Mouse (Mus musculus) MEL (cell line): ENCODE data around the gene Ddx46. TPM values are rescaled to one million over a fixed set of nuclear protein-coding genes. Genes with fewer than 3 reads are reported as not detected.
A peak's percentile ranks its signal among the peaks of the same experiment; 100 is the strongest.

Experiments
- DNase-seq: peaks from one replicate; pipeline ENCODE4 v3.0.0; 2011; ENCODE audit warnings: low read depth, low spot score
- H3K27ac ChIP-seq: 2 replicates; pipeline ENCODE4 v1.5.1; 2012; ENCODE audit warnings: low read depth, mild to moderate bottlenecking, control low read depth, low read length, moderate library complexity; ENCODE audit not compliant: control insufficient read depth
- H3K27me3 ChIP-seq, 2 experiments: fragments of 150-350 bp in 1 of 2; sonication (generic) in 1 of 2; 2 replicates each; pipeline ENCODE4 v1.6.1; 2012; ENCODE audit warnings: low read length in 2 of 2, mild to moderate bottlenecking in 2 of 2, improper control_type of control experiment in 1 of 2, moderate library complexity in 1 of 2; ENCODE audit not compliant: insufficient read depth in 2 of 2, control insufficient read depth in 1 of 2
- H3K36me3 ChIP-seq, 2 experiments: 2 replicates each; pipeline ENCODE4 v1.6.1; 2012 to 2014; ENCODE audit warnings: low read length in 2 of 2, improper control_type of control experiment in 1 of 2, inconsistent platforms in 1 of 2, mild to moderate bottlenecking in 1 of 2; ENCODE audit not compliant: insufficient read depth in 2 of 2, control insufficient read depth in 1 of 2
- H3K4me1 ChIP-seq, 2 experiments: fragments of 150-350 bp in 1 of 2; sonication (generic) in 1 of 2; 2 replicates each; pipeline ENCODE4 v1.6.1; 2012; ENCODE audit warnings: low read length in 2 of 2, improper control_type of control experiment in 1 of 2, mild to moderate bottlenecking in 1 of 2; ENCODE audit not compliant: insufficient read depth in 2 of 2, control insufficient read depth in 1 of 2
- H3K4me3 ChIP-seq, 2 experiments: fragments of 150-350 bp in 1 of 2; sonication (generic) in 1 of 2; 2 replicates each; pipeline ENCODE4 v1.5.1; 2012; ENCODE audit warnings: low read depth in 2 of 2, low read length in 2 of 2, mild to moderate bottlenecking in 2 of 2, moderate library complexity in 2 of 2, control low read depth in 1 of 2, improper control_type of control experiment in 1 of 2; ENCODE audit not compliant: control insufficient read depth in 1 of 2, insufficient read depth in 1 of 2
- H3K79me2 ChIP-seq: 2 replicates; pipeline ENCODE4 v1.6.1; 2012; ENCODE audit warnings: mild to moderate bottlenecking, low read length, moderate library complexity; ENCODE audit not compliant: control insufficient read depth, poor library complexity, insufficient read depth
- H3K9ac ChIP-seq: 2 replicates; pipeline ENCODE4 v1.6.1; 2012; ENCODE audit warnings: low read depth, mild to moderate bottlenecking, control low read depth, low read length, moderate library complexity; ENCODE audit not compliant: control insufficient read depth, poor library complexity, severe bottlenecking
- H3K9me3 ChIP-seq: fragments of 150-350 bp; sonication (generic); replicated peaks from 2 replicates; pipeline ENCODE4 v1.6.1; 2012; ENCODE audit warnings: mild to moderate bottlenecking, low read length, improper control_type of control experiment, moderate library complexity; ENCODE audit not compliant: insufficient read depth
- BHLHE40 ChIP-seq: IDR thresholded peaks from 2 replicates; pipeline ENCODE4 v1.6.1; 2012; ENCODE audit warnings: low read depth, mild to moderate bottlenecking, inconsistent platforms, low read length, improper control_type of control experiment, borderline replicate concordance
- CTCF ChIP-seq, 3 experiments: IDR thresholded peaks in 2 of 3; conservative IDR thresholded peaks in 1 of 3; 2 replicates each; pipeline ENCODE4 v1.5.1; 2011 to 2012; ENCODE audit warnings: low read length in 3 of 3, low read depth in 2 of 3, mild to moderate bottlenecking in 2 of 3, improper control_type of control experiment in 1 of 3, inconsistent platforms in 1 of 3, mixed read lengths in 1 of 3, moderate library complexity in 1 of 3; ENCODE audit not compliant: control insufficient read depth in 1 of 3, insufficient read depth in 1 of 3, poor library complexity in 1 of 3, severe bottlenecking in 1 of 3
- E2F4 ChIP-seq: IDR thresholded peaks from 2 replicates; pipeline ENCODE4 v1.6.1; 2011; ENCODE audit warnings: low read depth, low read length, improper control_type of control experiment, borderline replicate concordance
- ETS1 ChIP-seq: IDR thresholded peaks from 2 replicates; pipeline ENCODE4 v1.6.1; 2012; ENCODE audit warnings: low read depth, mild to moderate bottlenecking, inconsistent platforms, low read length, improper control_type of control experiment, moderate library complexity
- HCFC1 ChIP-seq: IDR thresholded peaks from 2 replicates; pipeline ENCODE4 v1.6.1; 2012; ENCODE audit warnings: low read depth, mild to moderate bottlenecking, inconsistent platforms, low read length, improper control_type of control experiment, moderate library complexity
- KAT2A ChIP-seq: conservative IDR thresholded peaks from 2 replicates; pipeline ENCODE4 v1.6.1; 2012; ENCODE audit warnings: low read depth, low read length, improper control_type of control experiment, inconsistent platforms
- MAFK ChIP-seq: IDR thresholded peaks from 2 replicates; pipeline ENCODE4 v1.6.1; 2011; ENCODE audit warnings: low read depth, mild to moderate bottlenecking, low read length, improper control_type of control experiment, borderline replicate concordance
- MAZ ChIP-seq: IDR thresholded peaks from 2 replicates; pipeline ENCODE4 v1.6.1; 2012; ENCODE audit warnings: low read depth, mild to moderate bottlenecking, inconsistent platforms, low read length, improper control_type of control experiment
- MXI1 ChIP-seq: IDR thresholded peaks from 2 replicates; pipeline ENCODE4 v1.6.1; 2011; ENCODE audit warnings: mild to moderate bottlenecking, low read depth, low read length, improper control_type of control experiment
- NRF1 ChIP-seq: IDR thresholded peaks from 2 replicates; pipeline ENCODE4 v1.6.1; 2014; ENCODE audit warnings: low read depth, mild to moderate bottlenecking, inconsistent platforms, low read length, improper control_type of control experiment, moderate library complexity; ENCODE audit not compliant: poor library complexity, insufficient read depth, severe bottlenecking
- RAD21 ChIP-seq: IDR thresholded peaks from 2 replicates; pipeline ENCODE4 v1.6.1; 2011; ENCODE audit warnings: mild to moderate bottlenecking, low read depth, low read length, improper control_type of control experiment
- SIN3A ChIP-seq: IDR thresholded peaks from 2 replicates; pipeline ENCODE4 v1.6.1; 2012; ENCODE audit warnings: low read length, improper control_type of control experiment, inconsistent platforms
- SMC3 ChIP-seq: IDR thresholded peaks from 2 replicates; pipeline ENCODE4 v1.6.1; 2011; ENCODE audit warnings: low read depth, low read length, improper control_type of control experiment
- TAL1 ChIP-seq: IDR thresholded peaks from 2 replicates; pipeline ENCODE4 v1.6.1; 2012; ENCODE audit warnings: mild to moderate bottlenecking, inconsistent platforms, low read length, moderate library complexity, mixed read lengths
- TCF12 ChIP-seq: IDR thresholded peaks from 2 replicates; pipeline ENCODE4 v1.6.1; 2014; ENCODE audit warnings: low read depth, mild to moderate bottlenecking, inconsistent platforms, low read length, improper control_type of control experiment, moderate library complexity
- UBTF ChIP-seq: IDR thresholded peaks from 2 replicates; pipeline ENCODE4 v1.6.1; 2012; ENCODE audit warnings: low read depth, mild to moderate bottlenecking, inconsistent platforms, low read length, improper control_type of control experiment, moderate library complexity, borderline replicate concordance; ENCODE audit not compliant: insufficient read depth
- USF1 ChIP-seq: IDR thresholded peaks from 2 replicates; pipeline ENCODE4 v1.6.1; 2014; ENCODE audit warnings: low read depth, mild to moderate bottlenecking, inconsistent platforms, low read length, improper control_type of control experiment, moderate library complexity
- ZKSCAN1 ChIP-seq: IDR thresholded peaks from 2 replicates; pipeline ENCODE4 v1.6.1; 2012; ENCODE audit warnings: low read depth, mild to moderate bottlenecking, inconsistent platforms, low read length, improper control_type of control experiment, moderate library complexity
- ZNF384 ChIP-seq: IDR thresholded peaks from 2 replicates; pipeline ENCODE4 v1.6.1; 2012; ENCODE audit warnings: low read depth, mild to moderate bottlenecking, inconsistent platforms, low read length, improper control_type of control experiment
- polyA plus RNA-seq, 2 experiments: library from polyadenylated mRNA; stranded (reverse) in 1 of 2; unstranded in 1 of 2; fragments of >175 nt in 1 of 2; fragments of >200 nt in 1 of 2; gene quantifications; 2 replicates each; pipeline versions ENCODE4 v1.2.1 to v1.2.4; 2012; ENCODE audit warnings: low replicate concordance in 2 of 2, low read depth in 1 of 2; ENCODE audit not compliant: insufficient read length in 2 of 2, insufficient read depth in 1 of 2, missing spikeins in 1 of 2
- total RNA-seq: library from RNA; depleted of rRNA; stranded (reverse); fragments of 300-350 nt; gene quantifications from 2 replicates; pipeline ENCODE4 v1.2.3, GENCODE M21; 2012

The Ddx46 gene
- total and polyA plus RNA-seq, 3 experiments: 58.3 to 122 (median 89.5) TPM

GRCm38 (mm10) chr13:55668550-55668949, 33.7 kb downstream of the Ddx46 start:
- Histone ChIP-seq H3K79me2 (no peaks in the 10 kb centered on the region), H3K9me3 (no peaks in the 10 kb centered on the region), H3K4me3 (no peak overlapping the region), H3K36me3 (peaks cover 0 to 34% of the 10 kb centered on the region in 2 experiments; a peak in 2 of 4 replicates), H3K9ac (no peak overlapping the region), H3K27me3 (no peaks in the 10 kb centered on the region), H3K4me1 (no peaks in the 10 kb centered on the region)
- peak; percentile 58 for DNase-seq
- no peak for TF ChIP-seq MAFK
- peak; percentile 43 for TF ChIP-seq RAD21
- TF ChIP-seq CTCF (IDR thresholded peaks at IDR 0.05 in 2 of 3, conservative IDR thresholded peaks at IDR 0.05 in 1 of 3; ENCODE audit: control insufficient read depth in 1 of 3, insufficient read depth in 1 of 3, low read depth in 2 of 3, low read length in 3 of 3, poor library complexity in 1 of 3, severe bottlenecking in 1 of 3): peak; percentile 59 to 78 (median 61)
- TF ChIP-seq SMC3: peak; percentile 44
- TF ChIP-seq E2F4: no peak
- TF ChIP-seq, all 39 proteins: peak for 3
- no peak overlapping the region for H3K27ac ChIP-seq

- Histone ChIP-seq H3K4me1 (no peaks in the 10 kb centered on the region), H3K27ac (no peak overlapping the region), H3K9ac (no peak overlapping the region), H3K4me3 (no peak overlapping the region), H3K27me3 (no peaks in the 10 kb centered on the region), H3K36me3 (peaks cover 0 to 39% of the 10 kb centered on the region in 2 experiments; a peak in 2 of 4 replicates), H3K9me3 (no peaks in the 10 kb centered on the region), H3K79me2 (no peaks in the 10 kb centered on the region)
- no peak for DNase-seq
- TF ChIP-seq SMC3: no peak
- no peak for TF ChIP-seq TAL1
- TF ChIP-seq CTCF (IDR thresholded peaks at IDR 0.05 in 2 of 3, conservative IDR thresholded peaks at IDR 0.05 in 1 of 3; ENCODE audit: control insufficient read depth in 1 of 3, insufficient read depth in 1 of 3, low read depth in 2 of 3, low read length in 3 of 3, poor library complexity in 1 of 3, severe bottlenecking in 1 of 3): no peak
Observed at GRCm38 (mm10) chr13:55672711-55673110, 37.9 kb downstream of the Ddx46 start.

- Histone ChIP-seq H3K36me3 (peaks cover 0 to 34% of the 10 kb centered on the region in 2 experiments; a peak in 2 of 4 replicates), H3K27ac (no peak overlapping the region)
- TF ChIP-seq RAD21: no peak
- no peak for TF ChIP-seq MXI1
- TF ChIP-seq SIN3A: no peak
- no peak for TF ChIP-seq UBTF
- TF ChIP-seq MAZ: no peak
- TF ChIP-seq TCF12: no peak
- TF ChIP-seq ZKSCAN1: no peak
- TF ChIP-seq BHLHE40: no peak
- TF ChIP-seq HCFC1: no peak
- TF ChIP-seq ZNF384: no peak
- no peak for TF ChIP-seq USF1
- no peak for TF ChIP-seq KAT2A
- no peak for TF ChIP-seq ETS1
- TF ChIP-seq NRF1: no peak
Observed at GRCm38 (mm10) chr13:55677364-55677763, 42.5 kb downstream of the Ddx46 start.

More at GRCm38 (mm10) chr13:55677364-55677763, 42.5 kb downstream of the Ddx46 start:
- no peaks in the 10 kb centered on the region for H3K79me2 ChIP-seq
- no peaks in the 10 kb centered on the region for H3K27me3 ChIP-seq
- no peaks in the 10 kb centered on the region for H3K4me1 ChIP-seq
- no peak overlapping the region for H3K9ac ChIP-seq
- H3K4me3 ChIP-seq: no peak overlapping the region
- H3K9me3 ChIP-seq: no peaks in the 10 kb centered on the region
- no peak for DNase-seq
